Comparison of ENCODE assay signal across 8 mouse cellular contexts in the genomic region with DNA sequence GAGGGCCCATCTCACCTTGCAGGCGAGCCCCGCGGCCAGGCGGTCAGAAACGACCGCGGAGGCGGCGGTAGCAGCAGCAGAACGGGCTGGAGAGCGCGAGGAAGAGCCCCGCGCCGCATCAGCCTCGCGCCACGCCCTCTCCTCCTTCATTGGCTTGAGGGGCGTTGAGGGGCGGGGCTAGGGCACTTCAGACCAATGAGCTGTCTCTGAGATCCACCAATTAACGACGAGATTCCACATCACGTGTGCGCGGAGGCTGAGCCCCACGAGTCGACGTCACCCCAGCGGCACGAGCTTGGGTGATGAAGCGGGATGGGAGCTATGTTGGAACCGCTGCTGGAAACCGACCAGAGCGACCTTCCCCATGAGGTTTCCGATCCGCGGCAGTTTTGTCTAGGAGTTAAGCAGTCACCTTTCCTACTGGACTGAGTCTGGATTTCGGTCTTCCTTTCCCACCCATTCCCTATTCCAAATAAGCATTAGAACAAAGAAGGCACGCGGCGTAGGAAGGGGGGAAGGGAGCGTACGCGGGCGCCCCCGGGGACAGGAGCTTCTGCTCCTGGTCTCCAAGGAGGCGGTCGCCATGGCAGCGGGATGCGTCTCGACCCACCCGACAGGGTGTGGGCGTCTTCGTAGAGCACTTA. TPM values are rescaled to one million over a fixed set of nuclear protein-coding genes. Genes with fewer than 3 reads are reported as not detected.
A peak's percentile ranks its signal among the peaks of the same experiment; 100 is the strongest.
DNase-seq lines count a peak whose midpoint lies in the region; ATAC-seq and TF ChIP-seq lines count a peak whose summit lies in the region.

A gene (minus strand): TSS at position 144 of the 644 bp plus-strand sequence.

- peaks cover 4% of the 10 kb centered on the region; the same call in 1 of the 2 replicates for H3K4me1 ChIP-seq in bone marrow, adult 2 months (ENCODE audit: control insufficient read depth, insufficient read depth, low read length)
- H3K4me1 ChIP-seq in embryonic facial prominence, embryonic 15.5 days, result peaks cover 20% of the 10 kb centered on the region
- peaks cover 8% of the 10 kb centered on the region for H3K4me1 ChIP-seq in limb, embryonic 14.5 days (ENCODE audit: control insufficient read depth, insufficient read depth, low read length)
- peaks cover 8% of the 10 kb centered on the region; the same call in 1 of the 2 replicates for H3K4me1 ChIP-seq in midbrain, postnatal 0 days (ENCODE audit: insufficient read depth, low read length)

- peaks cover 6% of the 10 kb centered on the region; the same call in 1 of the 2 replicates for H3K36me3 ChIP-seq in embryonic facial prominence, embryonic 15.5 days
- no peaks in the 10 kb centered on the region for H3K36me3 ChIP-seq in limb, embryonic 14.5 days (ENCODE audit: control insufficient read depth, insufficient read depth, low read length)
- no peaks in the 10 kb centered on the region for H3K36me3 ChIP-seq in midbrain, postnatal 0 days (ENCODE audit: insufficient read depth, low read length)

- H3K9me3 ChIP-seq in embryonic facial prominence, embryonic 15.5 days (replicated peaks), result no peaks in the 10 kb centered on the region
- H3K9me3 ChIP-seq in limb, embryonic 14.5 days (ENCODE audit: control insufficient read depth, low read length), result no peaks in the 10 kb centered on the region
- no peaks in the 10 kb centered on the region for H3K9me3 ChIP-seq in midbrain, postnatal 0 days (ENCODE audit: low read length)

- no peaks in the 10 kb centered on the region for H3K27me3 ChIP-seq in embryonic facial prominence, embryonic 15.5 days
- no peaks in the 10 kb centered on the region for H3K27me3 ChIP-seq in limb, embryonic 14.5 days (ENCODE audit: control insufficient read depth, insufficient read depth, low read length)
- H3K27me3 ChIP-seq in midbrain, postnatal 0 days (ENCODE audit: insufficient read depth, low read length), result no peaks in the 10 kb centered on the region

- under 1% methylated on average over 54 of the region's 54 CpGs for WGBS in bone marrow, adult 2 months
- under 1% methylated on average over 54 of the region's 54 CpGs for WGBS in embryonic facial prominence, embryonic 15.5 days
- WGBS in limb, embryonic 14.5 days, result 0% methylated on average over 49 of the region's 54 CpGs
- under 1% methylated on average over 53 of the region's 54 CpGs for WGBS in midbrain, postnatal 0 days

- peak within 1 kb of the TSS; percentile 78 for H3K27ac ChIP-seq in bone marrow, adult 2 months (ENCODE audit: control insufficient read depth, insufficient read depth, low read depth, low read length, poor library complexity)
- peak within 1 kb of the TSS; percentile 95 for H3K27ac ChIP-seq in embryonic facial prominence, embryonic 15.5 days (replicated peaks)
- peak within 1 kb of the TSS; percentile 88 for H3K27ac ChIP-seq in limb, embryonic 14.5 days (replicated peaks; ENCODE audit: low read depth, low read length)
- H3K27ac ChIP-seq in midbrain, postnatal 0 days (ENCODE audit: low read depth, low read length), result peak within 1 kb of the TSS; percentile 87

- peak within 1 kb of the TSS; percentile 90 for H3K9ac ChIP-seq in embryonic facial prominence, embryonic 15.5 days
- peak within 1 kb of the TSS; percentile 72 for H3K9ac ChIP-seq in limb, embryonic 14.5 days (ENCODE audit: low read depth, low read length, severe bottlenecking)
- H3K9ac ChIP-seq in midbrain, postnatal 0 days (replicated peaks; ENCODE audit: low read length, poor library complexity, severe bottlenecking), result peak within 1 kb of the TSS; percentile 66

- peak within 1 kb of the TSS; percentile 93 for H3K4me2 ChIP-seq in embryonic facial prominence, embryonic 15.5 days (replicated peaks)
- H3K4me2 ChIP-seq in limb, embryonic 14.5 days (replicated peaks; ENCODE audit: low read depth, low read length, severe bottlenecking), result peak within 1 kb of the TSS; percentile 82
- H3K4me2 ChIP-seq in midbrain, postnatal 0 days (ENCODE audit: low read depth, low read length, poor library complexity, severe bottlenecking), result peak within 1 kb of the TSS; percentile 92

- peak; percentile 99 for DNase-seq in 416B (ENCODE audit: low read depth)
- peak; percentile 95 for DNase-seq in heart, adult 8-10 months (ENCODE audit: low spot score)
- DNase-seq in kidney, adult 9 months, result peak; percentile 98
- peak; percentile 99 for DNase-seq in limb, embryonic 14.5 days (ENCODE audit: low spot score)
- peak; percentile 99 for DNase-seq in midbrain, postnatal 0 days (ENCODE audit: low spot score)
- peak; percentile 92 for DNase-seq in spleen, postnatal 14 days (ENCODE audit: low spot score in 2 of 2)

- peak; percentile 88 for TF ChIP-seq POLR2A in bone marrow, adult 2 months (IDR thresholded peaks at IDR 0.05; ENCODE audit: borderline replicate concordance, control insufficient read depth, low read depth, low read length)
- TF ChIP-seq POLR2A in limb, embryonic 14.5 days (IDR thresholded peaks at IDR 0.05; ENCODE audit: borderline replicate concordance, extremely low read depth, insufficient read depth, insufficient read length), result peak; percentile 84; the same call in 1 of the 2 replicates

- H3K4me3 ChIP-seq in bone marrow, adult 2 months (replicated peaks; ENCODE audit: control insufficient read depth, low read depth, low read length), result peak within 1 kb of the TSS; percentile 77
- H3K4me3 ChIP-seq in embryonic facial prominence, embryonic 15.5 days (replicated peaks), result peak within 1 kb of the TSS; percentile 77
- H3K4me3 ChIP-seq in limb, embryonic 14.5 days (replicated peaks; ENCODE audit: low read length), result peak within 1 kb of the TSS; percentile 74
- H3K4me3 ChIP-seq in midbrain, postnatal 0 days (ENCODE audit: low read depth, low read length), result peak within 1 kb of the TSS; percentile 72

- TF ChIP-seq CTCF in bone marrow, adult 2 months (IDR thresholded peaks at IDR 0.05; ENCODE audit: control insufficient read depth, insufficient read depth, low read length), result no peak
- no peak for TF ChIP-seq CTCF in midbrain, postnatal 0 days (IDR thresholded peaks at IDR 0.05)

- ATAC-seq in embryonic facial prominence, embryonic 15.5 days (ENCODE audit: insufficient number of reproducible peaks, low FRiP score, low TSS enrichment, low read depth), result peak; percentile 97
- ATAC-seq in limb, embryonic 14.5 days (ENCODE audit: low FRiP score, low read depth), result peak; percentile 99
- peak; percentile 98 for ATAC-seq in midbrain, postnatal 0 days (ENCODE audit: low FRiP score)

RNA-seq across cellular contexts. Expression of the gene that starts here (rescaled TPM):
- 46.9 and 57.6 TPM in 2 replicates for polyA plus RNA-seq in bone marrow, adult 2 months (2011; ENCODE audit: insufficient read depth, insufficient read length, low replicate concordance, missing spikeins)
- polyA plus RNA-seq in embryonic facial prominence, embryonic 15.5 days (2015; fragmentation: Nextera tagmentation; extraction: Ambion mirVana), result 67.3 and 69.3 TPM in 2 replicates
- total RNA-seq in heart, adult 8-10 months (2022), result 10 to 100 TPM in 3 of 4 experiments, 1 to 10 TPM in 1; 9.7 to 12.1 (median 10.5) TPM
- polyA plus RNA-seq in limb, embryonic 14.5 days (2012; rRNA removed), result 62.7 and 76.1 TPM in 2 replicates
- polyA plus RNA-seq in limb, embryonic 14.5 days (2014; fragmentation: Nextera tagmentation; extraction: Ambion mirVana), result 59.4 and 67.4 TPM in 2 replicates
- total RNA-seq in midbrain, postnatal 0 days (2014; rRNA removed), result 44.8 and 89.5 TPM in 2 replicates
- 59.1 and 60.4 TPM in 2 replicates for polyA plus RNA-seq in midbrain, postnatal 0 days (2015; fragmentation: Nextera tagmentation; extraction: Ambion mirVana)

Comparison
In these comparisons a context has a peak if more than half of its experiments do, and no peak if none do; other contexts are left out.
1. Peak in every context shown above with its lines: DNase-seq, ATAC-seq, H3K4me3 ChIP-seq and H3K27ac ChIP-seq.